ENCODE assay signal across 22 mouse cellular contexts in genomic region chr1:132932421-132932820, GRCm38 (mm10). TPM values are rescaled to one million over a fixed set of nuclear protein-coding genes. Genes with fewer than 3 reads are reported as not detected.
DNase-seq lines count a peak whose midpoint lies in the region; ATAC-seq and TF ChIP-seq lines count a peak whose summit lies in the region.
"Had no signal": no experiment of that assay in that cellular context is flagged by ENCODE, and none has a peak within 500 bp of the region (broad histone marks: within the 10 kb centered on the region; RNA-seq: fewer than 3 reads in every experiment).

No protein-coding gene starts in this region.

- H3K4me1 ChIP-seq in hindbrain, postnatal 0 days (ENCODE audit: insufficient read depth, low read length) = peaks cover 9% of the 10 kb centered on the region
- H3K4me1 ChIP-seq in hindbrain, embryonic 11.5 days (replicated peaks; ENCODE audit: control insufficient read depth, insufficient read depth, low read length) = no peaks in the 10 kb centered on the region
- no peaks in the 10 kb centered on the region for H3K4me1 ChIP-seq in kidney, adult 2 months (ENCODE audit: control insufficient read depth, insufficient read depth, low read length)
- H3K4me1 ChIP-seq: liver, embryonic 15.5 days had no signal

- DNase-seq in hindbrain, postnatal 0 days (ENCODE audit: low spot score) = peak; percentile 66
- no peak for DNase-seq in hindbrain, embryonic 11.5 days (ENCODE audit: low spot score)
- DNase-seq in Muller cell, postnatal 12 days (ENCODE audit: inconsistent ontology term) = peak; percentile 46
- peak; percentile 88 for DNase-seq in cerebellum, adult 9-11 months
- no peak for DNase-seq in kidney, adult 2 months
- no peak for DNase-seq in thymus, postnatal 4 days
- DNase-seq: adrenal gland, adult 8-10 months; gastrocnemius, postnatal 14 days; heart, adult 2 months; heart, postnatal 4 days; kidney, postnatal 4 days; right cerebral cortex, postnatal 25 days; thymus, postnatal 36 days had no signal

- H3K9ac ChIP-seq in hindbrain, postnatal 0 days (replicated peaks; ENCODE audit: low read length) = no peak overlapping the region
- H3K9ac ChIP-seq in hindbrain, embryonic 11.5 days (ENCODE audit: low read depth, low read length) = no peak overlapping the region
- H3K9ac ChIP-seq: limb, embryonic 13.5 days; liver, embryonic 15.5 days had no signal

- H3K4me2 ChIP-seq in hindbrain, postnatal 0 days (ENCODE audit: low read depth, low read length) = no peak overlapping the region
- no peak overlapping the region for H3K4me2 ChIP-seq in hindbrain, embryonic 11.5 days (replicated peaks; ENCODE audit: low read depth, low read length)
- H3K4me2 ChIP-seq: limb, embryonic 13.5 days; liver, embryonic 15.5 days had no signal

- TF ChIP-seq POLR2A in kidney, adult 2 months (IDR thresholded peaks at IDR 0.05; ENCODE audit: low read depth, low read length) = no peak

- H3K27ac ChIP-seq in hindbrain, postnatal 0 days = no peak overlapping the region
- no peak overlapping the region for H3K27ac ChIP-seq in hindbrain, embryonic 11.5 days (ENCODE audit: low read depth, low read length)
- no peak overlapping the region for H3K27ac ChIP-seq in kidney, adult 2 months (ENCODE audit: insufficient read depth, low read depth, low read length)
- H3K27ac ChIP-seq: heart, adult 2 months; limb, embryonic 13.5 days; liver, embryonic 15.5 days had no signal

- no peak for TF ChIP-seq CTCF in hindbrain, postnatal 0 days (IDR thresholded peaks at IDR 0.05; ENCODE audit: low read depth)
- TF ChIP-seq CTCF in kidney, adult 2 months (conservative IDR thresholded peaks at IDR 0.05; ENCODE audit: insufficient read depth, insufficient read length, low read depth, low read length) = no peak

- no peak overlapping the region for H3K4me3 ChIP-seq in hindbrain, postnatal 0 days (ENCODE audit: low read length)
- H3K4me3 ChIP-seq in hindbrain, embryonic 11.5 days (ENCODE audit: low read depth, low read length) = no peak overlapping the region
- H3K4me3 ChIP-seq in kidney, adult 2 months (ENCODE audit: insufficient read depth, low read depth, low read length) = no peak overlapping the region
- H3K4me3 ChIP-seq: heart, adult 2 months; limb, embryonic 13.5 days; liver, embryonic 15.5 days had no signal

- no peak for ATAC-seq in hindbrain, postnatal 0 days
- ATAC-seq in hindbrain, embryonic 11.5 days (ENCODE audit: low FRiP score) = no peak
- 0 out of 2 replicates have a peak, but pooled peaks have one; percentile 12 for ATAC-seq in cerebellum, adult (ENCODE audit: insufficient number of reproducible peaks, low FRiP score, low TSS enrichment)
- ATAC-seq: forebrain, embryonic 14.5 days; midbrain, embryonic 16.5 days had no signal

- no peaks in the 10 kb centered on the region for H3K9me3 ChIP-seq in hindbrain, postnatal 0 days (ENCODE audit: low read length)
- H3K9me3 ChIP-seq in hindbrain, embryonic 11.5 days (ENCODE audit: control insufficient read depth, low read length) = no peaks in the 10 kb centered on the region
- H3K9me3 ChIP-seq: limb, embryonic 13.5 days; liver, embryonic 15.5 days had no signal

- H3K36me3 ChIP-seq in hindbrain, postnatal 0 days (ENCODE audit: insufficient read depth, low read length) = peaks cover 5% of the 10 kb centered on the region; the same call in 1 of the 2 replicates
- H3K36me3 ChIP-seq in hindbrain, embryonic 11.5 days (ENCODE audit: control insufficient read depth, insufficient read depth, low read length) = no peaks in the 10 kb centered on the region
- no peaks in the 10 kb centered on the region for H3K36me3 ChIP-seq in kidney, adult 2 months (ENCODE audit: control insufficient read depth, insufficient read depth, low read length)
- H3K36me3 ChIP-seq: limb, embryonic 13.5 days; liver, embryonic 15.5 days had no signal

- 57% methylated on average over 2 of the region's 2 CpGs for WGBS in hindbrain, postnatal 0 days
- 83% methylated on average over 2 of the region's 2 CpGs for WGBS in hindbrain, embryonic 11.5 days
- WGBS in kidney, adult 2 months = 81% methylated on average over 2 of the region's 2 CpGs

- H3K27me3 ChIP-seq in hindbrain, postnatal 0 days (ENCODE audit: insufficient read depth, low read length) = no peaks in the 10 kb centered on the region
- no peaks in the 10 kb centered on the region for H3K27me3 ChIP-seq in hindbrain, embryonic 11.5 days (ENCODE audit: control insufficient read depth, insufficient read depth, low read length)
- no peaks in the 10 kb centered on the region for H3K27me3 ChIP-seq in kidney, adult 2 months (replicated peaks; ENCODE audit: control insufficient read depth, insufficient read depth, low read length)
- H3K27me3 ChIP-seq: liver, embryonic 15.5 days had no signal

RNA-seq across cellular contexts. Expression of gene Lrrn2, which starts 52.3 kb away (rescaled TPM):
- total RNA-seq in hindbrain, postnatal 0 days (2014; rRNA removed) = 48.3 and 51.0 TPM in 2 replicates
- 60.0 and 64.7 TPM in 2 replicates for polyA plus RNA-seq in hindbrain, postnatal 0 days (2015; fragmentation: Nextera tagmentation; extraction: Ambion mirVana)
- 6.2 and 7.2 TPM in 2 replicates for polyA plus RNA-seq in hindbrain, embryonic 11.5 days (2014; fragmentation: Nextera tagmentation; extraction: Ambion mirVana)
- 0.36 and 0.57 TPM in 2 replicates for polyA plus RNA-seq in kidney, adult 2 months (2012; rRNA removed)
- total RNA-seq: CH12.LX; megakaryocyte-erythroid progenitor cell, adult 5-6 weeks; MEL; neutrophil, adult 5-6 weeks had no signal

Comparison
In these comparisons a context has a peak if more than half of its experiments do, and no peak if none do; other contexts are left out.
1. DNase-seq: peak in hindbrain, postnatal 0 days (single experiment), Muller cell, postnatal 12 days (single experiment) and cerebellum, adult 9-11 months (single experiment); none in hindbrain, embryonic 11.5 days (single experiment), kidney, adult 2 months (single experiment) and thymus, postnatal 4 days (single experiment).